In the genomic region with DNA sequence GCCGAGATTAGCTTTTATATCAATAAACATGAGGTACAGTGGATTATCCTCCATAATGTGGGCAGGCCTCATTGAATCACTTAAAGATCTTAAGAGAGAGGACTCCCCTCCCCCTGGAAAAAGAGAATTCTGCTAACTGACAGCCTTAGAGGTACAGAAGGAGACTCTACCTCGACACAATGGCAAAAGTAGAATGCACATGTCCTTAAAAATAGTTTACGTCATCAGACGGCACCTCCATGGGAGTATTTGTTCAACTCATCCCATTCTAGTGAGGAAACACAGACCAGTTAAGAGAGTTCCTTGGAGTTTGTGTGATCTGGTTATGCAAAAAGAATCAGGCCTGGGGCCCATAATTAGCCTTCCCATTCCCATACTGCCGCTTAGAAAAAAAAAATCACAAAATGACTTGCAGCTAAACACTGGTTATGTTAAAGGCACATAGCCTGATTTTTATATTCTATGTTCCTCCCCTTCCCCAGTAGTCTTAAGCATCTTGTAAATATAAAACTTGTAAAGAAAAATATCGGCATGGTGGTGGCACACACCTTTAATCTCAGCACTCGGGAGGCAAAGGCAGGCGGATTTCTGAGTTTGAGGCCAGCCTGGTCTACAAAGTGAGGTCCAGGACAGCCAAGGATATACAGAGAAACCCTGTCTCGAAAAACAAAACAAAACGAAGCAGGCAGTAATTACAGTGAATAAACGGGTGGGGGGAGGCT, we compare ENCODE assay signal across 23 mouse cellular contexts. TPM values are rescaled to one million over a fixed set of nuclear protein-coding genes. Genes with fewer than 3 reads are reported as not detected.
"Had no signal": no experiment of that assay in that cellular context is flagged by ENCODE, and none has a peak within 500 bp of the region (broad histone marks: within the 10 kb centered on the region; RNA-seq: fewer than 3 reads in every experiment).

No protein-coding gene starts in this region.

- H3K4me2 ChIP-seq: heart, embryonic 12.5 days; hindbrain, embryonic 15.5 days; limb, embryonic 13.5 days; limb, embryonic 15.5 days had no signal

- DNase-seq: gastrocnemius, adult 2 months; gastrocnemius, postnatal 10 days; gastrocnemius, postnatal 25 days; heart, adult 18-20 months; heart, postnatal 10 days; kidney, adult 11 months; kidney, adult 2 months; kidney, adult 9 months; kidney, postnatal 10 days; kidney, postnatal 25 days; kidney, postnatal 4 days; left cerebral cortex, postnatal 4 days had no signal

- H3K4me3 ChIP-seq: gastrocnemius, adult 2 months; heart, embryonic 10.5 days; heart, embryonic 12.5 days; hindbrain, embryonic 15.5 days; layer of hippocampus, adult 2 months; limb, embryonic 13.5 days; limb, embryonic 15.5 days had no signal

- ATAC-seq: hindbrain, postnatal 0 days; intestine, embryonic 16.5 days had no signal

- H3K9me3 ChIP-seq: heart, embryonic 10.5 days; heart, embryonic 12.5 days; hindbrain, embryonic 15.5 days; limb, embryonic 13.5 days; limb, embryonic 15.5 days had no signal

- H3K9ac ChIP-seq: heart, embryonic 12.5 days; hindbrain, embryonic 15.5 days; limb, embryonic 13.5 days; limb, embryonic 15.5 days; liver, embryonic 14.5 days had no signal

- H3K27ac ChIP-seq: gastrocnemius, adult 2 months; heart, embryonic 10.5 days; hindbrain, embryonic 15.5 days; hindbrain, postnatal 0 days; layer of hippocampus, adult 2 months; limb, embryonic 13.5 days; limb, embryonic 15.5 days had no signal

- H3K27me3 ChIP-seq: hindbrain, embryonic 15.5 days; limb, embryonic 13.5 days; limb, embryonic 15.5 days had no signal

RNA-seq across cellular contexts. Expression of a gene that starts 0.7 kb away (rescaled TPM):
- total RNA-seq: granulocyte monocyte progenitor cell, adult 5-6 weeks; hematopoietic stem cell, adult 5-6 weeks had no signal

RNA-seq across cellular contexts. Expression of a gene that starts 21.7 kb away (rescaled TPM):
- total RNA-seq: granulocyte monocyte progenitor cell, adult 5-6 weeks; hematopoietic stem cell, adult 5-6 weeks had no signal
